Mouse (Mus musculus): Measurements from ENCODE around the gene Nfkb1. TPM values are rescaled to one million over a fixed set of nuclear protein-coding genes. Genes with fewer than 3 reads are reported as not detected.

Gene Nfkb1
- total and polyA plus RNA-seq, 3 experiments, result 44.8 to 93.6 (median 59.9) TPM

GRCm38 (mm10) chr3:135711613-135712012 is 20.3 kb upstream of the Nfkb1 start (continued):
- no peak for TF ChIP-seq USF1 (IDR thresholded peaks at IDR 0.05; ENCODE audit: low read depth, low read length)
- no peak for TF ChIP-seq MAX (IDR thresholded peaks at IDR 0.05; ENCODE audit: low read length)
- TF ChIP-seq ZNF384 (IDR thresholded peaks at IDR 0.05; ENCODE audit: low read depth, low read length), result no peak
- no peak for TF ChIP-seq MYC (IDR thresholded peaks at IDR 0.05; ENCODE audit: low read depth, low read length)
- TF ChIP-seq ZC3H11A (IDR thresholded peaks at IDR 0.05; ENCODE audit: low read depth, low read length), result no peak

DNA sequence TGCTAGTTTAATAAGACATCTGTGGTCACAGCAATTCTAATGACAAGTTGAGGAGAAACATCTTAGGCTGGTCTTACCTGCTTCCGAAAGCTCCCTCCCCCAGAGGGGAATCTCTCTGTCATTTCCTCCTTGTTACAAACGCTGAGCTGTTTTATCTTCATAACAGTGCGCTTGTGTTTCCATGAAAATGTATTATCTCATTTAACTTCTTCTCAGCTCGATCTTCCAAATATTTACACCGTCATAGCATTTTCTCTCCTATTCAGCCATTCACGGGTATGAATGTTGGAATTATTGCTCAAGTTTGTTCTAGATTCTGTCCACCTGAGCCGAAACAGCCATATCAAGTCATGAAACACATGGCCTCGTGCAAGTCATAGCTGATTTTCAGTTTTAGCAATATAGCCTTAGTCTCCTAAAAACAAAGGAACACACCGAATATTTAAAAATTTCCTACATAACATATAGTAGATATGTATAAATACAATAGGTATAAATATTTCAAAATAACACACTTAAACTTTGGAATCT is 19.8 kb upstream of the Nfkb1 start:
- Histone ChIP-seq H3K79me2 (ENCODE audit: control insufficient read depth, insufficient read depth, low read length, poor library complexity) (no peaks in the 10 kb centered on the region), H3K9ac (ENCODE audit: control insufficient read depth, low read depth, low read length, poor library complexity, severe bottlenecking) (no peak overlapping the region), H3K27me3 (ENCODE audit: control insufficient read depth in 1 of 2, insufficient read depth in 2 of 2, low read length in 2 of 2) (no peaks in the 10 kb centered on the region), H3K36me3 (ENCODE audit: control insufficient read depth in 1 of 2, insufficient read depth in 2 of 2, low read length in 2 of 2) (no peaks in the 10 kb centered on the region), H3K4me1 (ENCODE audit: control insufficient read depth in 1 of 2, insufficient read depth in 2 of 2, low read length in 2 of 2) (no peaks in the 10 kb centered on the region), H3K27ac (ENCODE audit: control insufficient read depth, low read depth, low read length) (no peak overlapping the region), H3K4me3 (ENCODE audit: control insufficient read depth in 1 of 2, insufficient read depth in 1 of 2, low read depth in 2 of 2, low read length in 2 of 2) (no peak overlapping the region), H3K9me3 (replicated peaks; ENCODE audit: insufficient read depth, low read length) (no peaks in the 10 kb centered on the region)
- no peak for TF ChIP-seq CHD2 (IDR thresholded peaks at IDR 0.05; ENCODE audit: low read length)
- TF ChIP-seq BHLHE40 (IDR thresholded peaks at IDR 0.05; ENCODE audit: borderline replicate concordance, low read depth, low read length), result no peak
- TF ChIP-seq KAT2A (conservative IDR thresholded peaks at IDR 0.05; ENCODE audit: low read depth, low read length), result no peak
- TF ChIP-seq USF1 (IDR thresholded peaks at IDR 0.05; ENCODE audit: low read depth, low read length), result no peak
- TF ChIP-seq E2F4 (IDR thresholded peaks at IDR 0.05; ENCODE audit: borderline replicate concordance, low read depth, low read length), result no peak
- no peak for TF ChIP-seq CHD1 (IDR thresholded peaks at IDR 0.05; ENCODE audit: low read depth, low read length)
- DNase-seq (ENCODE audit: low read depth, low spot score), result no peak

DNA sequence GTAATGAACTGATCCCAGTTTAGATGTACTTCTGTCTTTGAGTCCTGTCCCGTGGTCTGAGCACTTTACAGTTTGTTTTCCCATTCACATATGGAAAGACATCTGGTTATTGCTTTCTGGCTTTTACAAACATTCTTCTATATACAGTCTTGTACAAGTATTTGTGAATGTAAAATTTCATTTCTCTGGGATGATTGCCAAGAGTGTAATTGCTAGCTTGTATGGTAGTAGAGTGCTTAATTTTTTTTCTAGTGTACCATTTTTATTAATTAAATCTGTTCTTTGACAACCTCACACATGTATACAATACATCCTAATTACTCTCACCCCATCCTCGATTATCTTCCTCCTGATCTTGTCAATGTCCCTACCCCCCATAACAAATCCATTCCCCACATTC is 12.0 kb upstream of the Nfkb1 start:
- no peaks in the 10 kb centered on the region for H3K9me3 ChIP-seq (replicated peaks; ENCODE audit: insufficient read depth, low read length)
- H3K9ac ChIP-seq (ENCODE audit: control insufficient read depth, low read depth, low read length, poor library complexity, severe bottlenecking), result no peak overlapping the region
- H3K4me3 ChIP-seq (ENCODE audit: control insufficient read depth in 1 of 2, insufficient read depth in 1 of 2, low read depth in 2 of 2, low read length in 2 of 2), result no peak overlapping the region
- peaks cover 0 to 13% of the 10 kb centered on the region in 2 experiments; a peak in 2 of 4 replicates for H3K36me3 ChIP-seq (ENCODE audit: control insufficient read depth in 1 of 2, insufficient read depth in 2 of 2, low read length in 2 of 2)
- H3K27ac ChIP-seq (ENCODE audit: control insufficient read depth, low read depth, low read length), result no peak overlapping the region
- no peaks in the 10 kb centered on the region for H3K79me2 ChIP-seq (ENCODE audit: control insufficient read depth, insufficient read depth, low read length, poor library complexity)
- H3K4me1 ChIP-seq (ENCODE audit: control insufficient read depth in 1 of 2, insufficient read depth in 2 of 2, low read length in 2 of 2), result peaks cover 1 to 13% of the 10 kb centered on the region in 2 experiments; a peak in 3 of 4 replicates
- no peak for DNase-seq (ENCODE audit: low read depth, low spot score)
- TF ChIP-seq TBP (IDR thresholded peaks at IDR 0.05; ENCODE audit: low read depth, low read length), result no peak
- no peak for TF ChIP-seq E2F4 (IDR thresholded peaks at IDR 0.05; ENCODE audit: borderline replicate concordance, low read depth, low read length)
- TF ChIP-seq ELF1 (IDR thresholded peaks at IDR 0.05; ENCODE audit: low read depth, low read length), result no peak
- no peak for TF ChIP-seq SIN3A (IDR thresholded peaks at IDR 0.05; ENCODE audit: low read length)
- no peak for TF ChIP-seq MAFK (IDR thresholded peaks at IDR 0.05; ENCODE audit: borderline replicate concordance, low read depth, low read length)
- TF ChIP-seq MYB (IDR thresholded peaks at IDR 0.05; ENCODE audit: low read depth, low read length), result no peak
- TF ChIP-seq CHD1 (IDR thresholded peaks at IDR 0.05; ENCODE audit: low read depth, low read length), result no peak
- no peak for TF ChIP-seq ETS1 (IDR thresholded peaks at IDR 0.05; ENCODE audit: low read depth, low read length)
- no peak for TF ChIP-seq MEF2A (IDR thresholded peaks at IDR 0.05; ENCODE audit: extremely low read depth, insufficient replicate concordance, low read depth, low read length, poor library complexity, severe bottlenecking)
- no peak for TF ChIP-seq USF1 (IDR thresholded peaks at IDR 0.05; ENCODE audit: low read depth, low read length)
- TF ChIP-seq TCF12 (IDR thresholded peaks at IDR 0.05; ENCODE audit: low read depth, low read length), result no peak
- no peak for TF ChIP-seq TAL1 (IDR thresholded peaks at IDR 0.05; ENCODE audit: low read length)
- TF ChIP-seq NELFE (IDR thresholded peaks at IDR 0.05; ENCODE audit: low read depth, low read length), result no peak
- TF ChIP-seq RAD21 (IDR thresholded peaks at IDR 0.05; ENCODE audit: low read depth, low read length), result no peak
- TF ChIP-seq BHLHE40 (IDR thresholded peaks at IDR 0.05; ENCODE audit: borderline replicate concordance, low read depth, low read length), result no peak
- TF ChIP-seq GATA1 (IDR thresholded peaks at IDR 0.05; ENCODE audit: low read depth, low read length), result no peak
- no peak for TF ChIP-seq HCFC1 (IDR thresholded peaks at IDR 0.05; ENCODE audit: low read depth, low read length)
- TF ChIP-seq POLR2AphosphoS5 (IDR thresholded peaks at IDR 0.05; ENCODE audit: borderline replicate concordance, low read depth, low read length), result no peak
- no peak for TF ChIP-seq CTCF (IDR thresholded peaks at IDR 0.05 in 2 of 3, conservative IDR thresholded peaks at IDR 0.05 in 1 of 3; ENCODE audit: control insufficient read depth in 1 of 3, insufficient read depth in 1 of 3, low read depth in 2 of 3, low read length in 3 of 3, poor library complexity in 1 of 3, severe bottlenecking in 1 of 3)
- H3K27me3 ChIP-seq (ENCODE audit: control insufficient read depth in 1 of 2, insufficient read depth in 2 of 2, low read length in 2 of 2), result no peaks in the 10 kb centered on the region

All from MEL (cell line).